Mouse (Mus musculus): ENCODE data around the gene Traf5. TPM values are rescaled to one million over a fixed set of nuclear protein-coding genes. Genes with fewer than 3 reads are reported as not detected.

Gene Traf5
- total and polyA plus RNA-seq, 2 experiments from 2014 or later = 1.5 to 2.0 TPM

DNA sequence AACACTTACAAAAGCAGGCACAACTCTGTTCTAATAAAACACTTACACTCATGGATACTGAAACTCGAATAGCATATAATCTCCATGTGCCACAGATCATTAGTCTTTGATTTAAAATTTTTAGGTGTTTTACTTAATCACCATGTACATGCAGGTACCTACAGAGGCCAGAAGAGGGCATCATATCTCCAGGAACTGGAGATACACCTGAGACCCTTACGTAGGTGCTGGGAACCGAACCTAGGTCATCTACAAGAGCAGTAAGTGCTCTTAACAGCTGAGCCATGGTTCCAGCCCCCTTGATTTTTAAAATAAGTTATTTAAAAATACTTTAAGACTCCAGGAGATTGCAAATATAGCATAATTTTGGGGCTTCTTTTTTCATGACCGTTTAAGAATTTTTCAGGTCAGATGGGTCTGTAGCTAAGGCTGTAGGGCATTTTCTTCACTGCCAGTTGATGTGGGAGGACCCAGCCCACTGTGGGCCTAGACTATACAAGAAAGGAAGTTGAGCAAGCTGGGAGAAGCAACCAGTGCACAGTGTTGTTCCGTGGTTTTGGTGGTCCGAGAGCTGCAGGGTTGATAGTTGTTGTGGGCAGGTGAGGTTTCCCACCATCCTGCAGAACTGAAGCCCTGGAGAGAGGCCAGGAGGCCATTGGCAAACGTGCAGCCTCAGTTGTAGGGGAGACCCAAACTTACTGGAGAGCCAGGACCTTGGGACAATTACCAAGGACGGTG lies 29.0 kb downstream of the Traf5 start:
- Histone ChIP-seq H3K27me3 (ENCODE audit: insufficient read depth, low read length) (no peaks in the 10 kb centered on the region), H3K36me3 (ENCODE audit: insufficient read depth) (no peaks in the 10 kb centered on the region), H3K4me1 (ENCODE audit: insufficient read depth) (no peaks in the 10 kb centered on the region), H3K9me3 (ENCODE audit: low read length) (no peaks in the 10 kb centered on the region), H3K4me3 (ENCODE audit: low read depth, low read length) (no peak overlapping the region), H3K27ac (ENCODE audit: low read depth, low read length) (no peak overlapping the region), H3K9ac (no peak overlapping the region), H3K4me2 (ENCODE audit: low read depth) (no peak overlapping the region)
- DNase-seq (no peak), ATAC-seq (no peak)
- 90% methylated on average over 8 of the region's 8 CpGs for WGBS
- TF ChIP-seq CTCF (IDR thresholded peaks at IDR 0.05; ENCODE audit: low read depth) = no peak

DNA sequence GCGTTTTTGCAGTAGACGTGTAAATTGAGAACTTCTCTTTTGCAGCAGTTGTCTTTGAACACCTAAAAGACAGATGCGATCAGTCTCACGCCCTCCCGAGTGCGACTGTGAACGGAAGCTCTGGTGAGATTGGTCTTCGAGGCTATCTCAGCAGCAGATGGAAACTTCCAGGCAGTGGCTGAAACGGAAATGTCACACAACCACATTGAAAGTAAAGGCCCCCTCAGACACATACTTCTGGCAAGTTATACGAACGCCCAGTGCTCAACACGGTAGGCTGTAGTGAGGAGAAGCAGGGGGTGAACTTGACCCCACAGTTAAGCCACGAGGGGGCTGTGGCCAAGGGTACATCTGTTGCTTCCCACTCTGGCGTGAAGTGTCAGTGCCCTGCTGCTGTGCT lies 29.7 kb downstream of the Traf5 start:
- Histone ChIP-seq H3K4me2 (ENCODE audit: low read depth) (no peak overlapping the region), H3K27me3 (ENCODE audit: insufficient read depth, low read length) (no peaks in the 10 kb centered on the region), H3K9me3 (ENCODE audit: low read length) (no peaks in the 10 kb centered on the region), H3K36me3 (ENCODE audit: insufficient read depth) (no peaks in the 10 kb centered on the region), H3K9ac (no peak overlapping the region), H3K4me3 (ENCODE audit: low read depth, low read length) (no peak overlapping the region), H3K27ac (ENCODE audit: low read depth, low read length) (no peak overlapping the region), H3K4me1 (ENCODE audit: insufficient read depth) (no peaks in the 10 kb centered on the region)
- DNase-seq (no peak), ATAC-seq (no peak)
- 90% methylated on average over 14 of the region's 14 CpGs for WGBS
- no peak for TF ChIP-seq CTCF (IDR thresholded peaks at IDR 0.05; ENCODE audit: low read depth)

- Histone ChIP-seq H3K4me2 (ENCODE audit: low read depth) (no peak overlapping the region), H3K27me3 (ENCODE audit: insufficient read depth, low read length) (no peaks in the 10 kb centered on the region), H3K27ac (ENCODE audit: low read depth, low read length) (no peak overlapping the region), H3K9me3 (ENCODE audit: low read length) (no peaks in the 10 kb centered on the region), H3K4me3 (ENCODE audit: low read depth, low read length) (no peak overlapping the region), H3K36me3 (ENCODE audit: insufficient read depth) (no peaks in the 10 kb centered on the region), H3K4me1 (ENCODE audit: insufficient read depth) (no peaks in the 10 kb centered on the region), H3K9ac (no peak overlapping the region)
- WGBS = 58% methylated on average over 4 of the region's 4 CpGs
- DNase-seq = no peak
- no peak for TF ChIP-seq CTCF (IDR thresholded peaks at IDR 0.05; ENCODE audit: low read depth)
- peak; percentile 55 for ATAC-seq
These were observed 30.6 kb downstream of the Traf5 start for GRCm38 (mm10) chr1:192061666-192062306.

DNA sequence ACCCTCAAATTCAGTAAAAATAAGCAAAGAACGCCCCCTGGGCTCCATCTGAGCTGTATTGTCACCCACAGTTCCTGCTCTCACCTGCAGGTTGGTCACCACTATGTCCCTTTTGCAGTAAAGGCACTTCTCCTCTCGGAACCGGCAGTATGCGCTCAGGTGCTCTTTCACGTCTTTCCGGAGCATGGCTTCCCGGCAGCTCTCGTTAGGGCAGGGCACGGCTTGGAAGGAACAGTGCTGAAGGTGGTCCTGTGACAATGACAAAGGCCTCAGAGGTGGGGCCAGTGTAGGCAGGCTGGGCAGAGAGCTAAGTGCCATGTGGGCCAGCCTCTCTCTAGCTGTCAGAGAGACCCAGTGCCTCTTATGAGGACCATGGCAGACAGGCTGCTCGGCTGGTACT lies 33.4 kb downstream of the Traf5 start:
- no peak for TF ChIP-seq CTCF (IDR thresholded peaks at IDR 0.05; ENCODE audit: low read depth)
- no peak for DNase-seq
- Histone ChIP-seq H3K27ac (ENCODE audit: low read depth, low read length) (no peak overlapping the region), H3K9ac (no peak overlapping the region), H3K4me1 (ENCODE audit: insufficient read depth) (no peaks in the 10 kb centered on the region), H3K27me3 (ENCODE audit: insufficient read depth, low read length) (no peaks in the 10 kb centered on the region), H3K4me3 (ENCODE audit: low read depth, low read length) (no peak overlapping the region), H3K36me3 (ENCODE audit: insufficient read depth) (no peaks in the 10 kb centered on the region), H3K4me2 (ENCODE audit: low read depth) (no peak overlapping the region), H3K9me3 (ENCODE audit: low read length) (no peaks in the 10 kb centered on the region)
- ATAC-seq = no peak
- WGBS = 74% methylated on average over 10 of the region's 10 CpGs

- Histone ChIP-seq H3K9ac (no peak overlapping the region), H3K4me2 (ENCODE audit: low read depth) (no peak overlapping the region), H3K36me3 (ENCODE audit: insufficient read depth) (no peaks in the 10 kb centered on the region), H3K27me3 (ENCODE audit: insufficient read depth, low read length) (no peaks in the 10 kb centered on the region), H3K4me3 (ENCODE audit: low read depth, low read length) (no peak overlapping the region), H3K9me3 (ENCODE audit: low read length) (no peaks in the 10 kb centered on the region), H3K27ac (ENCODE audit: low read depth, low read length) (no peak overlapping the region), H3K4me1 (ENCODE audit: insufficient read depth) (no peaks in the 10 kb centered on the region)
- DNase-seq = no peak
- 29% methylated on average over 3 of the region's 3 CpGs for WGBS
- no peak for TF ChIP-seq CTCF (IDR thresholded peaks at IDR 0.05; ENCODE audit: low read depth)
- ATAC-seq = peak; percentile 69
These were observed 38.6 kb downstream of the Traf5 start for GRCm38 (mm10) chr1:192053726-192054125.

GRCm38 (mm10) chr1:192052986-192053385 lies 39.4 kb downstream of the Traf5 start:
- Histone ChIP-seq H3K27me3 (ENCODE audit: insufficient read depth, low read length) (no peaks in the 10 kb centered on the region), H3K36me3 (ENCODE audit: insufficient read depth) (no peaks in the 10 kb centered on the region), H3K4me3 (ENCODE audit: low read depth, low read length) (no peak overlapping the region), H3K9me3 (ENCODE audit: low read length) (no peaks in the 10 kb centered on the region), H3K27ac (ENCODE audit: low read depth, low read length) (no peak overlapping the region), H3K9ac (no peak overlapping the region), H3K4me2 (ENCODE audit: low read depth) (no peak overlapping the region), H3K4me1 (ENCODE audit: insufficient read depth) (no peaks in the 10 kb centered on the region)
- 82% methylated on average over 5 of the region's 5 CpGs for WGBS
- TF ChIP-seq CTCF (IDR thresholded peaks at IDR 0.05; ENCODE audit: low read depth) = no peak
- DNase-seq (no peak), ATAC-seq (no peak)

- Histone ChIP-seq H3K9ac (no peak overlapping the region), H3K4me2 (ENCODE audit: low read depth) (no peak overlapping the region), H3K27ac (ENCODE audit: low read depth, low read length) (no peak overlapping the region), H3K27me3 (ENCODE audit: insufficient read depth, low read length) (no peaks in the 10 kb centered on the region), H3K4me1 (ENCODE audit: insufficient read depth) (no peaks in the 10 kb centered on the region), H3K36me3 (ENCODE audit: insufficient read depth) (no peaks in the 10 kb centered on the region), H3K9me3 (ENCODE audit: low read length) (no peaks in the 10 kb centered on the region), H3K4me3 (ENCODE audit: low read depth, low read length) (no peak overlapping the region)
- ATAC-seq (no peak), DNase-seq (no peak)
- TF ChIP-seq CTCF (IDR thresholded peaks at IDR 0.05; ENCODE audit: low read depth) = no peak
- WGBS = 83% methylated on average over 8 of the region's 8 CpGs
These were observed 39.9 kb downstream of the Traf5 start for GRCm38 (mm10) chr1:192052461-192052860.

All from forebrain, postnatal 0 days (tissue).